Mouse (Mus musculus): Measurements from ENCODE around the gene Nav3. TPM values are rescaled to one million over a fixed set of nuclear protein-coding genes. Genes with fewer than 3 reads are reported as not detected.

Nav3 gene
- polyA plus RNA-seq, 1 experiment from 2014 or later, result 2.1 TPM

GRCm38 (mm10) chr10:109832768-109833291 is 623.2 kb downstream of the Nav3 start:
- H3K9ac ChIP-seq, result no peak overlapping the region
- no peaks in the 10 kb centered on the region for H3K4me1 ChIP-seq
- WGBS, result 38% methylated on average over 18 of the region's 18 CpGs
- H3K4me2 ChIP-seq, result peak overlapping the region; percentile 33; the same call in 1 of the 2 replicates
- H3K9me3 ChIP-seq, result no peaks in the 10 kb centered on the region
- no peak overlapping the region for H3K27ac ChIP-seq
- ATAC-seq (ENCODE audit: insufficient read depth, low FRiP score, low read depth), result no peak
- no peak overlapping the region for H3K4me3 ChIP-seq (replicated peaks)
- no peaks in the 10 kb centered on the region for H3K27me3 ChIP-seq (replicated peaks)
- H3K36me3 ChIP-seq, result no peaks in the 10 kb centered on the region

DNA sequence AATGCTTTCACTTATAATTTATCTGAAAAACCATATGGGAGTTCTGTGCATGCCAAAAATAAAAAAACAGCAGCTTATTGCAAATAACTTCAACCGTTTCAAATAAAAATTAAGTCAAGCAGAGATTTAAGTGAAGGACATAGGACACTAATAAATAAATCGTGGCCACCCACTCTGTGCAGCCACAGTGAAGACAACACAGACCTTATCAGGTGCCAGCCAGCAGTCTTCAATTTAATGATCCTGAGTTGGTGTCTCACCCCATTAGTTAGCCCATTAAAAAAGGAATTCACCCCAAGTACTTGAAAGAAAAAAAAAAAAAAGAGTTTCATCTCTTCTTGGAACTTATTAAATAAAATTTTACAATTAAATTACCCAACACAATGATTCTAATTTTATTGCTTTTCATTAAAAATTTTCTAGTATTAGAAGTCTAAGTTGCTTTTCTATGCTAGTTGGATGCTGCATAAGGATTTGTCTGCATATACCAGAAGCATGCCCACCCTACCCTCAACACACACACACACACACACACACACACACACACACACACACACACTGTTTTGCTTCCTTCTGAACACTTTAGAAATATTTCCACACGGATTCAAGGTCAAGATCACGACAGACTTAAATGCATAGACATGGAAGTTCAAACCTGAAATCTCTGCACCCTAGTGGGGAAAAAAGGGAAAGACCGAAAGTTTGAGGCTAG is 649.1 kb downstream of the Nav3 start:
- no peak overlapping the region for H3K9ac ChIP-seq
- no peak overlapping the region for H3K4me2 ChIP-seq
- ATAC-seq (ENCODE audit: insufficient read depth, low FRiP score, low read depth), result no peak
- no peak overlapping the region for H3K27ac ChIP-seq
- WGBS, result 69% methylated on average over 5 of the region's 5 CpGs
- no peak overlapping the region for H3K4me3 ChIP-seq (replicated peaks)
- no peaks in the 10 kb centered on the region for H3K4me1 ChIP-seq
- no peaks in the 10 kb centered on the region for H3K27me3 ChIP-seq (replicated peaks)
- H3K36me3 ChIP-seq, result no peaks in the 10 kb centered on the region
- H3K9me3 ChIP-seq, result no peaks in the 10 kb centered on the region

DNA sequence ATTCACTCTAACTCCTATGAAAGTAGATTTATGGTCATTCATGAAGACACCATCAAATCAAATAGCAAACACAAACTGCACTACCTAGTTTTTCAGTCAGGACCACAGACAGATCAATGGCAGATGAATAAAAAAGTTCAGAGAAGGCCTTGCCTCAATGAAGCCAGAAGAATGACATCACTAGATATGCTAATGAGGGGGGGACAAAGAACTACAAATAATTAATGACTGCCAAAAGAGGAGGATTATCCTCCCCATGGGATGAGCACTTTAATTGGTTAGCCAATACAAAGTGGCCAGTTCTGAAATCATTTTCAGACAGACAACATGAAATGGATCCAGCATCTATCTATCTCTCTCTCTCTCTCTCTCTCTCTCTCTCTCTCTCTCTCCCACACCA is 652.6 kb downstream of the Nav3 start:
- Histone ChIP-seq H3K4me1 (no peaks in the 10 kb centered on the region), H3K4me2 (no peak overlapping the region), H3K27me3 (replicated peaks) (no peaks in the 10 kb centered on the region), H3K4me3 (replicated peaks) (no peak overlapping the region), H3K9ac (no peak overlapping the region), H3K27ac (no peak overlapping the region), H3K36me3 (no peaks in the 10 kb centered on the region), H3K9me3 (no peaks in the 10 kb centered on the region)
- ATAC-seq (ENCODE audit: insufficient read depth, low FRiP score, low read depth), result no peak

GRCm38 (mm10) chr10:109802236-109802635 is 653.8 kb downstream of the Nav3 start:
- Histone ChIP-seq H3K4me2 (no peak overlapping the region), H3K9ac (no peak overlapping the region), H3K9me3 (no peaks in the 10 kb centered on the region), H3K36me3 (no peaks in the 10 kb centered on the region), H3K27me3 (replicated peaks) (no peaks in the 10 kb centered on the region), H3K4me3 (replicated peaks) (no peak overlapping the region), H3K4me1 (no peaks in the 10 kb centered on the region), H3K27ac (no peak overlapping the region)
- no peak for ATAC-seq (ENCODE audit: insufficient read depth, low FRiP score, low read depth)
- WGBS, result 57% methylated on average over 1 of the region's 1 CpGs

- Histone ChIP-seq H3K27ac (no peak overlapping the region), H3K4me3 (replicated peaks) (no peak overlapping the region), H3K36me3 (no peaks in the 10 kb centered on the region), H3K9me3 (no peaks in the 10 kb centered on the region), H3K9ac (no peak overlapping the region), H3K27me3 (replicated peaks) (no peaks in the 10 kb centered on the region), H3K4me1 (no peaks in the 10 kb centered on the region), H3K4me2 (no peak overlapping the region)
- 76% methylated on average over 6 of the region's 6 CpGs for WGBS
- ATAC-seq (ENCODE audit: insufficient read depth, low FRiP score, low read depth), result no peak
Measured at GRCm38 (mm10) chr10:109799246-109799645, 656.8 kb downstream of the Nav3 start.

DNA sequence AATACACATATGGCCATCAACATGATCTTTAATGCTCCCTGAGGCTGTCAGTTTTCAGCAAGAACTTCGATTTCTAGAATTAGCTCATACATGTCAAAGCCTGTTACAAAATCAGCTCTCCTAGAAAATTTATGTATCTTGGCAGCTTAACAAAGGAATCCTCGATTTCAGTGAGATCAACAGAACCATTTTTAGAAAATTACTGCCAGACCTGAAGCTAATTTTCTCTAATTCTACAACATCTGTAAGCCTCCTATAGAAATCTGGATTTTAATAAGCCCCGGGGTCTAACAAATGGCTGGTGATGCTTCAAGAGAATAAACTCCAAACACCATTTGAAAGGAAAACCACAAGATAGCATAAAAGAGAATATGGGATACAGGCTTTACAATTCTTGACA is 659.0 kb downstream of the Nav3 start:
- Histone ChIP-seq H3K27ac (no peak overlapping the region), H3K36me3 (no peaks in the 10 kb centered on the region), H3K9me3 (no peaks in the 10 kb centered on the region), H3K4me2 (no peak overlapping the region), H3K4me3 (replicated peaks) (no peak overlapping the region), H3K27me3 (replicated peaks) (no peaks in the 10 kb centered on the region), H3K4me1 (no peaks in the 10 kb centered on the region), H3K9ac (no peak overlapping the region)
- 53% methylated on average over 3 of the region's 3 CpGs for WGBS
- ATAC-seq (ENCODE audit: insufficient read depth, low FRiP score, low read depth), result no peak

DNA sequence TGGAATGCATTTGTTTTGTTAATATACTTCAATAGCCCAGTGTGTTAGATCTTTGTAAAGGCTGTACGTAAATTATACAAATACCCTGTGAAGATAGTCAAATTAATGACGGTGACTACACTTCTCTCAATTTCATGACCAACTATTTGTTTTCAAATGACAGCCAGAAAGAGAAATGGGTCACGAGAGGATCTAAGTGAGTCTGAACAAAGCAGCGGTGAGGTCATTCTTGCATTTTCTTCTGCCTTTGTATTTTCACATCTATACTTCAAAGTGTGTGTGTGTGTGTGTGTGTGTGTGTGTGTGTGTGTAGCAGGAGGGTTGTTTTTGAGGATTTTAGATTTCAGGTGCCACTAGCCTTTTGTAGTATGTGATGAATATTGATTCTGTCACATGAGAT is 662.5 kb downstream of the Nav3 start:
- H3K4me1 ChIP-seq, result no peaks in the 10 kb centered on the region
- H3K4me2 ChIP-seq, result no peak overlapping the region
- H3K9me3 ChIP-seq, result no peaks in the 10 kb centered on the region
- no peaks in the 10 kb centered on the region for H3K36me3 ChIP-seq
- ATAC-seq (ENCODE audit: insufficient read depth, low FRiP score, low read depth), result no peak
- WGBS, result 62% methylated on average over 4 of the region's 4 CpGs
- H3K4me3 ChIP-seq (replicated peaks), result no peak overlapping the region
- H3K27me3 ChIP-seq (replicated peaks), result no peaks in the 10 kb centered on the region
- H3K9ac ChIP-seq, result no peak overlapping the region
- H3K27ac ChIP-seq, result no peak overlapping the region

GRCm38 (mm10) chr10:109788728-109789127 is 667.3 kb downstream of the Nav3 start:
- no peaks in the 10 kb centered on the region for H3K4me1 ChIP-seq
- no peak overlapping the region for H3K4me3 ChIP-seq (replicated peaks)
- no peaks in the 10 kb centered on the region for H3K27me3 ChIP-seq (replicated peaks)
- no peak overlapping the region for H3K27ac ChIP-seq
- 77% methylated on average over 2 of the region's 2 CpGs for WGBS
- H3K9me3 ChIP-seq, result no peaks in the 10 kb centered on the region
- H3K36me3 ChIP-seq, result no peaks in the 10 kb centered on the region
- no peak overlapping the region for H3K4me2 ChIP-seq
- no peak overlapping the region for H3K9ac ChIP-seq
- ATAC-seq (ENCODE audit: insufficient read depth, low FRiP score, low read depth), result no peak

GRCm38 (mm10) chr10:109779109-109779508 is 676.9 kb downstream of the Nav3 start:
- no peak for ATAC-seq (ENCODE audit: insufficient read depth, low FRiP score, low read depth)
- H3K27me3 ChIP-seq (replicated peaks), result no peaks in the 10 kb centered on the region
- no peak overlapping the region for H3K4me2 ChIP-seq
- no peak overlapping the region for H3K9ac ChIP-seq
- no peaks in the 10 kb centered on the region for H3K9me3 ChIP-seq
- H3K4me3 ChIP-seq (replicated peaks), result no peak overlapping the region
- H3K4me1 ChIP-seq, result no peaks in the 10 kb centered on the region
- no peaks in the 10 kb centered on the region for H3K36me3 ChIP-seq
- H3K27ac ChIP-seq, result no peak overlapping the region
- WGBS, result 91% methylated on average over 4 of the region's 4 CpGs

GRCm38 (mm10) chr10:109769092-109769491 is 686.9 kb downstream of the Nav3 start:
- no peak overlapping the region for H3K4me3 ChIP-seq (replicated peaks)
- H3K27ac ChIP-seq, result no peak overlapping the region
- H3K4me2 ChIP-seq, result no peak overlapping the region
- WGBS, result 86% methylated on average over 8 of the region's 8 CpGs
- no peaks in the 10 kb centered on the region for H3K27me3 ChIP-seq (replicated peaks)
- no peaks in the 10 kb centered on the region for H3K4me1 ChIP-seq
- no peaks in the 10 kb centered on the region for H3K9me3 ChIP-seq
- no peak for ATAC-seq (ENCODE audit: insufficient read depth, low FRiP score, low read depth)
- H3K9ac ChIP-seq, result no peak overlapping the region
- no peaks in the 10 kb centered on the region for H3K36me3 ChIP-seq

DNA sequence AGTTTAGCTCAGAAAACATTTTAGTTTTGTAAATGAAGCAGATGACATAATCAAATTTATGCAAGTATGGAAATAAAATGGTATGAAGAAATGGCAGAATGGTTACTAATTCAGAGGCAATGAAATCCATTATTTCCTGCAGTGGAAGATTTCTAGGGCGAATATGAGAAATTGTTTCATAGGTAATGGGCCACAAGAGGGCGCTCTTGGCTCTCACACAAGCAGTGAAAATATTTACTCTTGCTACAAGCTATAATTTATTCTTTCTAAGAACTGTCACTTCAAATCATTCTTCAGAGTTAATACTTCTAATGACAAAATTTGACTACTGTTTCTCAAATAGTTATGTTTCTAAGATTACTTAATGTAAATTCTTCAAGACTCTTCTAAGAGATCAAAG is 690.4 kb downstream of the Nav3 start:
- H3K4me3 ChIP-seq (replicated peaks), result no peak overlapping the region
- H3K4me2 ChIP-seq, result no peak overlapping the region

GRCm38 (mm10) chr10:109764412-109765101 is 691.4 kb downstream of the Nav3 start:
- H3K9ac ChIP-seq, result no peak overlapping the region
- no peak for ATAC-seq (ENCODE audit: insufficient read depth, low FRiP score, low read depth)
- H3K36me3 ChIP-seq, result no peaks in the 10 kb centered on the region
- H3K4me2 ChIP-seq, result no peak overlapping the region
- 76% methylated on average over 18 of the region's 18 CpGs for WGBS
- H3K4me1 ChIP-seq, result no peaks in the 10 kb centered on the region
- no peaks in the 10 kb centered on the region for H3K27me3 ChIP-seq (replicated peaks)
- no peak overlapping the region for H3K27ac ChIP-seq
- no peak overlapping the region for H3K4me3 ChIP-seq (replicated peaks)
- H3K9me3 ChIP-seq, result no peaks in the 10 kb centered on the region

More for the DNA sequence above, 690.4 kb downstream of the Nav3 start:
- ATAC-seq (ENCODE audit: insufficient read depth, low FRiP score, low read depth), result no peak
- no peaks in the 10 kb centered on the region for H3K27me3 ChIP-seq (replicated peaks)
- H3K27ac ChIP-seq, result no peak overlapping the region
- WGBS, result 10% methylated on average over 2 of the region's 2 CpGs
- no peaks in the 10 kb centered on the region for H3K9me3 ChIP-seq
- H3K4me1 ChIP-seq, result no peaks in the 10 kb centered on the region
- H3K9ac ChIP-seq, result no peak overlapping the region
- no peaks in the 10 kb centered on the region for H3K36me3 ChIP-seq
